Mouse (Mus musculus): ENCODE measurements at regions not wholly inside any gene's neighbourhood (a gene's known extent, or its start where the extent isn't known, plus 50 kb on each side); places are given as distances from the start of the nearest gene placed in this dataset.

- no peak for TF ChIP-seq HCFC1 (IDR thresholded peaks at IDR 0.05; ENCODE audit: borderline replicate concordance, insufficient read depth, low read length)
- no peak for TF ChIP-seq ZC3H11A (IDR thresholded peaks at IDR 0.05; ENCODE audit: borderline replicate concordance, low read depth, low read length)
- no peak for TF ChIP-seq MAFK (IDR thresholded peaks at IDR 0.05; ENCODE audit: insufficient read depth, low read depth, low read length)
Observed at GRCm38 (mm10) chr19:45301733-45302547, 61.6 kb upstream of the Btrc start.
